Mouse (Mus musculus): ENCODE data around the gene Prkg1. TPM values are rescaled to one million over a fixed set of nuclear protein-coding genes. Genes with fewer than 3 reads are reported as not detected.
A peak's percentile ranks its signal among the peaks of the same experiment; 100 is the strongest.
"Not testable (repeated sequence)": the region's sequence is repeated elsewhere in the genome, so short reads cannot be mapped to it uniquely, and the experiment has no call there.

The Prkg1 gene
- polyA plus RNA-seq, 1 experiment from 2014 or later: 8.4 TPM

DNA sequence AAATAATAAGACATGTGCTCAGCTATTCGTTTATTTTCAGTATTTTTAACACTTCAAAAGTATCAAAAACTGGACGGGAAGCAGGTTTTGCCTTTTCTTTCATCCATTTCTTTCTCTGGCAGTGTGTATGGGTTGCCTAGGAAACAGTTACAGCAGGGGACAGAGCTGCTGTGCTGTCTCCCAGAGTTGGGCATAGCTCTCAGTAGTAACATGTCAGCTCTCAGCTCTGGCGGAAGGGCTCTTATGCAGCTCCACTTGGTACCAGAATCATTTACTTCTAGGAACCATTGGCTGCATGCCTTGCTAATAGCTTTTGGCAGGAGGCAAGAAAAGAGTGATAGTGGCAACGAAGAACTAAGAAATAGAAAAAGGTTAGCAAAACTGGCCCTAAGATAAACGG lies 381.0 kb downstream of the Prkg1 start:
- no peak overlapping the region for H3K9ac ChIP-seq
- 77% methylated on average over 5 of the region's 5 CpGs for WGBS
- peaks cover 8% of the 10 kb centered on the region; the same call in 1 of the 2 replicates for H3K4me1 ChIP-seq
- H3K27me3 ChIP-seq: no peaks in the 10 kb centered on the region
- no peak overlapping the region for H3K4me3 ChIP-seq
- no peak for ATAC-seq (ENCODE audit: low FRiP score, low read depth)
- no peaks in the 10 kb centered on the region for H3K9me3 ChIP-seq
- H3K36me3 ChIP-seq: no peaks in the 10 kb centered on the region
- H3K4me2 ChIP-seq (replicated peaks): no peak overlapping the region
- H3K27ac ChIP-seq: no peak overlapping the region

DNA sequence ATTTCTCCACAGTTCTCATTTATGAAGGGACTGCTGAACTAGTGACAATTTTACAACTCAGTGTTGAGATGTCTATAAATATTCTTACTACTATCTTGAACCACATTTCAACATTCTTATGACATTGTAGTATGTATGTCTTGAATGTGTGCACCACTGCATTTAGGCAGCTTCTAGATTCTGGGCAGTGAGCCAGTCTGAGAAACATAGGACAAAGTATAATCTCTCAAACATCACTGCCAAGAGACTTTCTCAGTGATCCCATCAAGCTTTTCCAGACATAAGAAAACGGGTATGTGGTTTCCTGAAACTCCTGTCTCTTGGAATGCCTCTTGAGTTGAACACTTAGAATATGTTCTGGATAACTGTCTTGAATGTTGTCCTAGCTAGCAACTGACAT lies 394.7 kb downstream of the Prkg1 start:
- no peaks in the 10 kb centered on the region for H3K36me3 ChIP-seq
- no peaks in the 10 kb centered on the region for H3K9me3 ChIP-seq
- no peak for ATAC-seq (ENCODE audit: low FRiP score, low read depth)
- 45% methylated on average over 1 of the region's 1 CpGs for WGBS
- no peak overlapping the region for H3K4me2 ChIP-seq (replicated peaks)
- no peak overlapping the region for H3K4me3 ChIP-seq
- no peaks in the 10 kb centered on the region for H3K4me1 ChIP-seq
- no peak overlapping the region for H3K9ac ChIP-seq
- H3K27ac ChIP-seq: no peak overlapping the region
- no peaks in the 10 kb centered on the region for H3K27me3 ChIP-seq

DNA sequence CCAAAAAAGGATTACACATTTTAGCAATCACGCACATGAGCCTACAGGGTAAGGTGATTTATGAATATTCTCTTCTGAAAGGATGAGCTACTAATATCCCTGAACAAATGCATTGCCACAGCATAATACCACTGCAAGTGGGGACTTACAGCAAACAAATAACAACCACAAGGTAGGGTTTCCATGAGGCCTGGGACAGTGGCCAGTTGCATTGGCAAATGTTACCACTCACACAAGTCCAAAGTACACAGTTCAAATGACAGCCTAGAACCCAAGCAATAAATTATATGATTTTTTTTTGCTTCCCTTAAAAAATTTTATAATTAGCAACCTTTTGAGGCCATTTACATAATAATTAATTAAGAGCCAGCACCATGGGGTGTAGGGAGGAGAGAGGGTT lies 395.7 kb downstream of the Prkg1 start:
- WGBS: 82% methylated on average over 1 of the region's 1 CpGs

DNA sequence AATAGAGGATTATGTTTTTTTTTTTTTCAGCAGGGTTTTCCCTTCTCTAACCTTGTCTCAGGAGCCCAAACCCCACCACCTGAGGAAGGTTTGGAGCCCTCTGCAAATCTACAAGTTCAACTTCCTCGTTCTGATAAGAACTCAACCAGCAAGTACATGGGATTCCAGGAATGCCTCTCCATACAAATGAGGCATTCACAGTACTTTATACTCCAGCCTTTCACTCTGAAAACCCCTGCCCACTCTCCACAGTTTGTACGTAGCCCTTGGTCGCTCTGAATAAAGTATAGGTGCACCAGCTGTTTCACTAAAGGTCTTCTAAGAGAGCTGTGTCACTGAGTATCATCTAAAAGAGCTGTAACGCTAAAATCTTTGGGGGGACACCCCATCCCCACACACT lies 402.8 kb downstream of the Prkg1 start:
- Histone ChIP-seq H3K9me3 (no peaks in the 10 kb centered on the region), H3K4me3 (no peak overlapping the region), H3K36me3 (no peaks in the 10 kb centered on the region), H3K27me3 (no peaks in the 10 kb centered on the region), H3K27ac (no peak overlapping the region), H3K9ac (no peak overlapping the region), H3K4me2 (replicated peaks) (no peak overlapping the region), H3K4me1 (peaks cover 5% of the 10 kb centered on the region; the same call in 1 of the 2 replicates)
- ATAC-seq (ENCODE audit: low FRiP score, low read depth): no peak
- WGBS: 70% methylated on average over 4 of the region's 4 CpGs

More for the DNA sequence above, 395.7 kb downstream of the Prkg1 start:
- Histone ChIP-seq H3K27me3 (no peaks in the 10 kb centered on the region), H3K27ac (no peak overlapping the region), H3K4me2 (replicated peaks) (no peak overlapping the region), H3K9me3 (no peaks in the 10 kb centered on the region), H3K4me1 (no peaks in the 10 kb centered on the region), H3K4me3 (no peak overlapping the region), H3K36me3 (no peaks in the 10 kb centered on the region), H3K9ac (no peak overlapping the region)
- no peak for ATAC-seq (ENCODE audit: low FRiP score, low read depth)

DNA sequence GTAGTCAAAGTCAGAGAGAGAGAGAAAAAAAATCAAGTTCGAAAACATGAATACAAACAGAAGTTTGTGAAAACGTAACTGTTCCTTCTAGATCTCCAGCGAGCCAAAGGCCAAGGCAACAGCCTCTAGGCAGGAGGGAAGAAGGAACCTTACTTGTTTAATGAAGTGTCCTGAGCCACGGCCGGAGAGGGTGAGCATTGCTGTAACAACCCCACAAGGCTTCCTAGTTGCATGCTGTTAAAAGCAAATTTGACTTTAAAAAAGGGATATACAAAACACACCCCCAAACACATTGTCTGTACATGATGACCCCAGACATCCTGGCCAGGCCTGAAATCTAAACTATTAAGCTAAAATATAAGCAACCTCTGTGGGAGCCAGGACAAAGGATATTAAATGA lies 403.3 kb downstream of the Prkg1 start:
- no peaks in the 10 kb centered on the region for H3K27me3 ChIP-seq
- H3K4me2 ChIP-seq (replicated peaks): no peak overlapping the region
- no peak for ATAC-seq (ENCODE audit: low FRiP score, low read depth)
- no peak overlapping the region for H3K4me3 ChIP-seq
- no peaks in the 10 kb centered on the region for H3K9me3 ChIP-seq
- peaks cover 5% of the 10 kb centered on the region; the same call in 1 of the 2 replicates for H3K4me1 ChIP-seq
- no peak overlapping the region for H3K9ac ChIP-seq
- WGBS: 58% methylated on average over 5 of the region's 5 CpGs
- no peak overlapping the region for H3K27ac ChIP-seq
- H3K36me3 ChIP-seq: no peaks in the 10 kb centered on the region

DNA sequence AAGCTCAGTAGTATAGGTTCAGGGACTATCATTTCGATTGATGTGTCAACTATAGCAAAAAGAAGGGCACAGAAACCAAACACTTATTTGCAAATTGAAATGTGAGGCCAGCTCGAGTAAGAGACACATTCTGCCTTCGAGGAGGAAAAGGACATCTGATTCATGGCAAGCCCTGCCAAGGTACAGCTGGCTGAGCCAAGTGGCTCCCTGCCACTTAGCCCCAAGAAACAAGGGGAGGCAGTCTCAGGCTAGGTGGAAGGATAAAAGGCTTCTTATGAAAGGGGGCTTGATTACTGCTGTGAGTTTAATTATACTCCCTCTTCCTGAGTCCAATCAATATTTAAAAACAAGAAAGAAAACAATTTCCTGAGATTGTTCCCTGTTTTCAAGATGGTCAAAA lies 403.7 kb downstream of the Prkg1 start:
- Histone ChIP-seq H3K4me2 (replicated peaks) (no peak overlapping the region), H3K27me3 (no peaks in the 10 kb centered on the region), H3K9me3 (no peaks in the 10 kb centered on the region), H3K4me3 (no peak overlapping the region), H3K27ac (no peak overlapping the region), H3K9ac (no peak overlapping the region), H3K4me1 (peaks cover 5% of the 10 kb centered on the region; the same call in 1 of the 2 replicates), H3K36me3 (no peaks in the 10 kb centered on the region)
- no peak for ATAC-seq (ENCODE audit: low FRiP score, low read depth)
- 41% methylated on average over 3 of the region's 3 CpGs for WGBS

DNA sequence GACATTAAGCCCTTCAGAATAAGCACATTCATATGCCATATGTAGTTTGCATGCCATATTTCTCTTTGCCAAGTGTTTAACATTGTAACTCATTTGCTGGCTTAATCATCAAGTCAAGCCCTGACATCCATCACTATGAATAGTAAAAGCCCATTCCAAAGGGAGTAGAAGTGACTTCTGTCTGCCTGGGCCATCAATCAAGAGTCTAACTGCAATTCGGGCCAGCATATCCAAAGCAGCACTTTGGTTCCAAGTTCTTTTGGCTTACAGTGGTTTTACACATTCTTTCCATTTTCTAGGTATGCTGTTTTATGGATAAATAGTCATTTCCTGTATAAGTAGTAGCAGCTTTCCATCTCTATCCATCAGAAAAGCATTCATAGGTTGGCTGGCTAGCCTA lies 409.9 kb downstream of the Prkg1 start:
- no peaks in the 10 kb centered on the region for H3K27me3 ChIP-seq
- no peak overlapping the region for H3K9ac ChIP-seq
- H3K36me3 ChIP-seq: no peaks in the 10 kb centered on the region
- no peak overlapping the region for H3K27ac ChIP-seq
- 56% methylated on average over 1 of the region's 1 CpGs for WGBS
- no peak overlapping the region for H3K4me2 ChIP-seq (replicated peaks)
- H3K4me1 ChIP-seq: no peaks in the 10 kb centered on the region
- H3K9me3 ChIP-seq: no peaks in the 10 kb centered on the region
- no peak overlapping the region for H3K4me3 ChIP-seq
- ATAC-seq (ENCODE audit: low FRiP score, low read depth): peak; percentile 54; the same call in 1 of the 2 replicates

DNA sequence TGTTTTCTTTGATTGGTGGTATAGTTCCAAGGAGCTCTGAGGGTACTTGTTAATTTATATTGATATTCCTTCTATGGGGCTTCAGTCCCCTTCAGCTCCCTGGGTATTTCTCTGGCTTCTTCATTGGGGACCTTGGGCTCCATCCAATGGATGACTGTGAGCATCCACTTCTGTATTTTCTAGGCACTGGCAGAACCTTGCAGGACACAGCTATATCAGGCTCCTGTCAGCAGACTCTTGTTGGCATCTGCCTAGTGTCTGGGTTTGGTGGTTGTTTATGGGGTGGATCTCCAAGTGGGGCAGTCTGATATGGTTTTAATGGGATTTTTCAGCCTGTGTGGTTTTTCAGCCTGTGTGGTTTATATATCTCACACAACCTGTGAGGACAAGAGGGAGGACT lies 412.0 kb downstream of the Prkg1 start:
- H3K36me3 ChIP-seq; H3K27me3 ChIP-seq; H3K4me1 ChIP-seq; H3K9me3 ChIP-seq; H3K27ac ChIP-seq; H3K4me2 ChIP-seq (replicated peaks); H3K9ac ChIP-seq; ATAC-seq (ENCODE audit: low FRiP score, low read depth); H3K4me3 ChIP-seq: not testable (repeated sequence)

DNA sequence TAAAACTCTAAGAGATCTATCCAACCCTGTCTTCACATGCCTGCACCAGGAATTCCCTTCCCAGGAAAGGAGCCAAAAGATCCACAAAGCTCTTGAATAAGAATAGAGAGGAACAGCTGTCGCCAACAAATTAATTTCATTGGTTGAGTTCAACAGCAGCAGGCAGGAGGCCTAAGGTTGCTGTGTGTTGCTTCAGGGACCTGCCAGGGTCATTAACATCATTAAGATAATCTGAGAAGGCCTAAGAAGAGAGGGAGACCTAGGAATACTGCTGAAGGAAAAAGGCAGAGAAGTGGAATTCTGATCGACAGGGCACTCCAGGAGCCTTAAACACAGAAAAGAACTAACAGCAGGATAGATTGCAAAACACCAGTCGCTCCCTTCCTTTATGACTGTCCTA lies 413.0 kb downstream of the Prkg1 start:
- no peaks in the 10 kb centered on the region for H3K4me1 ChIP-seq
- H3K9ac ChIP-seq: no peak overlapping the region
- no peaks in the 10 kb centered on the region for H3K27me3 ChIP-seq
- no peak overlapping the region for H3K4me3 ChIP-seq
- no peaks in the 10 kb centered on the region for H3K36me3 ChIP-seq
- ATAC-seq (ENCODE audit: low FRiP score, low read depth): no peak
- H3K4me2 ChIP-seq (replicated peaks): no peak overlapping the region
- no peak overlapping the region for H3K27ac ChIP-seq
- 46% methylated on average over 3 of the region's 3 CpGs for WGBS
- H3K9me3 ChIP-seq: no peaks in the 10 kb centered on the region

DNA sequence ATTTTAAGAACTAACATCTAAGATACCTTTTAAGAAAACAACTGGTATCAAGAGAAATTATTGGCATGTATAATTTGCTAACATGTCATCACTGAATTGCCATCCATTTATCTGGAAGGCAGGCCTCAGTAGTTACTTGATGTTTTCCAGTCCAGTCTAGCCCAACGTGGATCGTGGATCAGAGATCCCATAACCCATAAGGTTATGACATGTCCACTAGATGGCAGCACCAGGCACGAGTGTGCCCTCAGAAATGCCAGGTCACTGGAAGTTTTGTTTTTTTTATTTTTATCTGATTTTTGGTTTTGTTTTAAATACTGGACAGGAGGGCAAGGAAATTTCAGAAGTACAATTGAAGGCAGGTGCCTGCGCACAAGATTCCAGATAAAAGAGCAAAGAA lies 422.7 kb downstream of the Prkg1 start:
- no peak overlapping the region for H3K4me3 ChIP-seq

DNA sequence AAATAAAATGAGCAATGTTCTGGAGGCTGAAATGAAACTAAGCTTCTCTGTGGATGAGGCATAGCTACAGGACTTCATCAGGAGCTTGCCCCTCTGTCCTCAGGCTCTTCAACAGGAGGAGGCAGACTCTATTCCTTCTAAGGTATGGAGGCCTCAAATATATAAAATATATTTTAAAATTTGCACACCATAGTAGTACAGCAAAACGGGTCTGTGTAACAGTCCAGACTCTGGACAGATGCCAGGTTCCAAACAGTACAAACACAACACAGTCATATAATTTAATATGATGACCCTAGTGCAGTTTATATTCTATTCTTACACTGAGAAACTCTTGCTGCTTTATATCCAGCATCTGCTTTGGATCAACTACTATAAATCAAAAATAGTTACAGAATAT lies 423.9 kb downstream of the Prkg1 start:
- Histone ChIP-seq H3K27me3 (no peaks in the 10 kb centered on the region), H3K9ac (no peak overlapping the region), H3K36me3 (no peaks in the 10 kb centered on the region), H3K4me3 (no peak overlapping the region), H3K9me3 (no peaks in the 10 kb centered on the region), H3K4me2 (replicated peaks) (no peak overlapping the region), H3K27ac (no peak overlapping the region), H3K4me1 (no peaks in the 10 kb centered on the region)
- peak; percentile 54 for ATAC-seq (ENCODE audit: low FRiP score, low read depth)
- WGBS: 37% methylated on average over 1 of the region's 1 CpGs

More for the DNA sequence above, 422.7 kb downstream of the Prkg1 start:
- H3K9ac ChIP-seq: no peak overlapping the region
- no peak for ATAC-seq (ENCODE audit: low FRiP score, low read depth)
- no peak overlapping the region for H3K4me2 ChIP-seq (replicated peaks)
- H3K27ac ChIP-seq: no peak overlapping the region
- 23% methylated on average over 4 of the region's 4 CpGs for WGBS
- H3K36me3 ChIP-seq: no peaks in the 10 kb centered on the region
- H3K27me3 ChIP-seq: no peaks in the 10 kb centered on the region
- no peaks in the 10 kb centered on the region for H3K4me1 ChIP-seq
- no peaks in the 10 kb centered on the region for H3K9me3 ChIP-seq

DNA sequence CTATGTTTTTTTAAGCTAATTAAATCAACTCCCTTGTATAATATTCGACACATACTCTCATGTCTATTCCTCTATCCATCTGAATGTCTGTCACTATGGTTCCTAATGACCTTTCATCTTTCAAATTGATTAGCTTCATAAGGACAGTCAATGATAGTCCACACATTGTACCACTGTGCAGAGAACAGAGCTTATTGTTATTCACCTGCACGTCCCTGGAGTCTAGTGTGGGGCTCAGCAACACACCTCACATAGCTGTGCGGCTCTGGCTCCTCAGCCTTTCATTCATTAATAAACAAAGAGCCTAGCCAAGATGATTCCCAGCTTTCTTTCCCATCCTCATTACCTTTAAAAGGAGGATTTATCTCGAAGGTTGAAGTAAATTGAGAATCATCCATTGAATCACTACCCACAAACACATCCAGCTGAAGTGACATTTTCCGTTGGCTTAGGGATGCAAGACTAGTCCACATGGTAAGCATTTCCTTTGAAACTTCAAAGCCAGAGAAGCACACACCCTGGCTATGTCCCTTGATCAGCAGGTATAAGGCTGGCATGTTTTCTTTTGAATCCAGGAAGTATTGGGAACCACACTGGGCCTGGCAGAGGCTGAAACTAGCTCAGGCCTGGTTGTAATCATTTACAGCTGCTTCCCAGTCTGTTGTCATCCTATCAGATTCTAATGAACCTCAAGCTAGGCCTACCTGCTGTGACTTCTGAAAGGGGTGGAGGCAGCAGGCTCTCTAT lies 426.3 kb downstream of the Prkg1 start:
- no peaks in the 10 kb centered on the region for H3K9me3 ChIP-seq
- no peak overlapping the region for H3K27ac ChIP-seq
- no peak for ATAC-seq (ENCODE audit: low FRiP score, low read depth)
- no peaks in the 10 kb centered on the region for H3K36me3 ChIP-seq
- H3K4me1 ChIP-seq: no peaks in the 10 kb centered on the region
- no peaks in the 10 kb centered on the region for H3K27me3 ChIP-seq
- no peak overlapping the region for H3K4me2 ChIP-seq (replicated peaks)
- H3K4me3 ChIP-seq: no peak overlapping the region
- WGBS: 59% methylated on average over 5 of the region's 5 CpGs
- no peak overlapping the region for H3K9ac ChIP-seq

DNA sequence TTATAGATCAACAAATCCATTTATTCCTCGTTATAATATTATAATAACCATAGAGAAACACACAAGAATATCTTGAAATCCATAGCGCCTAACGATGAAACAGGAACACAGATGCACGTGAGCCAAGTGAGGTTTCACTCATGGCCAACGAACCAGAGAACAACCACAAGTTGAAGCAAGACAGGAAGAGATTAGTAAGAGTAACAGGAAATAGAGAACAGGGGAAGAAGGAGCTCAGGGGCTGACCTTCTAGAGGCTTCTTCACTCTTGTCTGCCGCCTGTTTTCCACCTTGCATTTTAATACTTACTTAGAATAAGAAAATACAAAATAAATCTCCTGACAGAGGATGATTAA lies 427.0 kb downstream of the Prkg1 start:
- H3K4me2 ChIP-seq (replicated peaks): no peak overlapping the region
- no peak for ATAC-seq (ENCODE audit: low FRiP score, low read depth)
- H3K27me3 ChIP-seq: no peaks in the 10 kb centered on the region
- H3K9ac ChIP-seq: no peak overlapping the region
- no peak overlapping the region for H3K4me3 ChIP-seq
- H3K27ac ChIP-seq: no peak overlapping the region
- no peaks in the 10 kb centered on the region for H3K4me1 ChIP-seq
- H3K9me3 ChIP-seq: no peaks in the 10 kb centered on the region
- H3K36me3 ChIP-seq: no peaks in the 10 kb centered on the region
- 75% methylated on average over 6 of the region's 6 CpGs for WGBS
